Mouse (Mus musculus) right cerebral cortex, postnatal 14 days (tissue): Measurements from ENCODE around the gene Rubcnl.

Source experiments
- DNase-seq: peaks from one replicate; pipeline ENCODE4 v3.0.0; 2022

Rubcnl gene

GRCm38 (mm10) chr14:75071091-75071490, 55.3 kb downstream of the Rubcnl start:
- no peak for DNase-seq

GRCm38 (mm10) chr14:75075299-75076180, 59.7 kb downstream of the Rubcnl start:
- no peak for DNase-seq

DNA sequence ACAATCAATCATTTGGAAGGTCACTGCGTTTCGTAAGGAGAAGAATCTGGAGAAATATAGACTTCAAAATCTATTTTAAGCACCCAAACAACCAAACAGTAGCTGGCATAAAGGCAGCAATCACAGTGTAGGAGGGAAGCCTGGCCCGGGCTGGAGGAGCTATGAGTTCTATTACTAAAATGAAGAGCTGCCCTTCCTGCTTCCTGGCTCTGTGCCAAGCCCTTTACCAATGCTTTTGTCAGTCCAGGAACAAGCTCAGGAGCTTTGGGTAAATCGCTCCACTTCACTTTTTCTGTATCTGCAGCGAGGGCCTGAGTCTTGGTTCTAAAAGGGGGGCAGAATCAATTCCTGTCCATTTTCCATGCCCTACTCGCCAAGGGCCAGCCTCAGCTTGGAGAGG, 62.1 kb downstream of the Rubcnl start:
- no peak for DNase-seq
